Mouse (Mus musculus): ENCODE data around the gene Sh2d6. TPM values are rescaled to one million over a fixed set of nuclear protein-coding genes. Genes with fewer than 3 reads are reported as not detected.
A peak's percentile ranks its signal among the peaks of the same experiment; 100 is the strongest.

Sh2d6 gene
- polyA plus RNA-seq, 1 experiment from 2014 or later: not detected

DNA sequence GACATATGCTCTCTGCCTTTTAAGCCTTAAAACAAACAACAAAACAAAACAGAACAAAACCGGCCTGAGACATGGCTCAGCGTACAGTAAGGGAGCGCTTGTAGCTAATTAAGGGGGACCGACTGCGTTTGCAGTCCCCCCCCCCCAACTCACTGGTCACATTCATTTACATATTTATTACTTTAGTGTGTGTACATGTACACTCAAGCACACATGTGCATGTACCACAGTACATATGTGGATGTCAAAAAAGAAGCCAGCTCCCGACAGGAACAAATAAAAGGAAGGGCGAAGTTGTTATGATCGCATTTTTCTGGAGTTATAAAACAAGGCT is 31.5 kb upstream of the Sh2d6 start:
- peak overlapping the region; percentile 54 for H3K9ac ChIP-seq (ENCODE audit: low read depth, low read length)
- H3K27ac ChIP-seq (replicated peaks; ENCODE audit: low read depth, low read length): peak overlapping the region; percentile 86
- peak overlapping the region; percentile 66 for H3K4me2 ChIP-seq (ENCODE audit: low read depth, low read length)
- ATAC-seq (ENCODE audit: low read depth) (no peak), DNase-seq (ENCODE audit: low spot score) (no peak)
- no peaks in the 10 kb centered on the region for H3K36me3 ChIP-seq (ENCODE audit: control insufficient read depth, insufficient read depth, low read length)
- 14% methylated on average over 8 of the region's 8 CpGs for WGBS
- H3K4me3 ChIP-seq (ENCODE audit: low read depth, low read length): peak overlapping the region; percentile 40
- no peaks in the 10 kb centered on the region for H3K9me3 ChIP-seq (ENCODE audit: control insufficient read depth, low read length)
- H3K27me3 ChIP-seq (replicated peaks; ENCODE audit: control insufficient read depth, insufficient read depth, low read length): no peaks in the 10 kb centered on the region
- peaks cover 29% of the 10 kb centered on the region for H3K4me1 ChIP-seq (ENCODE audit: control insufficient read depth, insufficient read depth, low read length)

GRCm38 (mm10) chr6:72552171-72553078 is 30.9 kb upstream of the Sh2d6 start:
- 7% methylated on average over 24 of the region's 27 CpGs for WGBS

DNA sequence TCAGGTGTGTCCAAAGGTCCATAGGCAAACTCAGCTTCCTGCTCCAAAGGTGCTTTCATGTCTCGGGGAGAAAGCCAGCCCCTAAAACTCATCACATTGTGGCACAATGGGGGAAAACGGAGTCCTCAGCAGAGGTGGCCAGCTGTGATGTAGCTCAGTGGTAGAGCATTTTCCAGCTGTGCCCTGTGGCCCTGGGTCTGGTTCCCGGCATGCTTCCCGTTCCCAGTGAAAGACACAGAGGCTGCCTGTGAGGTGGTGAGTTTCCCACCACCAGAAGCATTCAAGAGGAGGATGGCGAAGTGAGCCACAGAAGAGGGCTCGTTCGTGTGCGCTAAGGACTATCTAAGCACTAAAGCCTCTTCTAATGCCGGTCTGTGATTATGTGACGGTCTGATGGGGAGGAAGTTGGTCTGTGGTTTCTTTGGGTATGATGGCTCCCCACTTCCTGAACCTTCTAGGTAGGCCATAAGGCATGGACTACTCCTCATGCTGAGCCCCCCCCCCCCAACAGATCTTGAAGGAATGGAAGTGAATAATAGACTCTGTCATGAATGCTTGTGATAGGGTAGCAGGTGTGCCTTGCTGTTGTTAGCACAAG is 29.1 kb upstream of the Sh2d6 start:
- WGBS: 75% methylated on average over 10 of the region's 10 CpGs
- no peak overlapping the region for H3K9ac ChIP-seq (ENCODE audit: low read depth, low read length)
- no peaks in the 10 kb centered on the region for H3K36me3 ChIP-seq (ENCODE audit: control insufficient read depth, insufficient read depth, low read length)
- no peak for DNase-seq (ENCODE audit: low spot score)
- no peaks in the 10 kb centered on the region for H3K27me3 ChIP-seq (replicated peaks; ENCODE audit: control insufficient read depth, insufficient read depth, low read length)
- no peak overlapping the region for H3K27ac ChIP-seq (replicated peaks; ENCODE audit: low read depth, low read length)
- H3K4me2 ChIP-seq (ENCODE audit: low read depth, low read length): no peak overlapping the region
- no peak for ATAC-seq (ENCODE audit: low read depth)
- peaks cover 29% of the 10 kb centered on the region for H3K4me1 ChIP-seq (ENCODE audit: control insufficient read depth, insufficient read depth, low read length)
- H3K4me3 ChIP-seq (ENCODE audit: low read depth, low read length): no peak overlapping the region
- no peaks in the 10 kb centered on the region for H3K9me3 ChIP-seq (ENCODE audit: control insufficient read depth, low read length)

More at GRCm38 (mm10) chr6:72552171-72553078, 30.9 kb upstream of the Sh2d6 start:
- peak; percentile 92 for ATAC-seq (ENCODE audit: low read depth)
- Histone ChIP-seq H3K36me3 (ENCODE audit: control insufficient read depth, insufficient read depth, low read length) (no peaks in the 10 kb centered on the region), H3K9ac (ENCODE audit: low read depth, low read length) (peak overlapping the region; percentile 54), H3K4me2 (ENCODE audit: low read depth, low read length) (peak overlapping the region; percentile 66), H3K4me3 (ENCODE audit: low read depth, low read length) (peak overlapping the region; percentile 40), H3K4me1 (ENCODE audit: control insufficient read depth, insufficient read depth, low read length) (peaks cover 29% of the 10 kb centered on the region), H3K27me3 (replicated peaks; ENCODE audit: control insufficient read depth, insufficient read depth, low read length) (no peaks in the 10 kb centered on the region), H3K9me3 (ENCODE audit: control insufficient read depth, low read length) (no peaks in the 10 kb centered on the region), H3K27ac (replicated peaks; ENCODE audit: low read depth, low read length) (peak overlapping the region; percentile 86)
- DNase-seq (ENCODE audit: low spot score): peak; percentile 95

GRCm38 (mm10) chr6:72550025-72550424 is 28.5 kb upstream of the Sh2d6 start:
- peaks cover 29% of the 10 kb centered on the region for H3K4me1 ChIP-seq (ENCODE audit: control insufficient read depth, insufficient read depth, low read length)
- no peaks in the 10 kb centered on the region for H3K9me3 ChIP-seq (ENCODE audit: control insufficient read depth, low read length)
- no peak overlapping the region for H3K4me3 ChIP-seq (ENCODE audit: low read depth, low read length)
- H3K36me3 ChIP-seq (ENCODE audit: control insufficient read depth, insufficient read depth, low read length): no peaks in the 10 kb centered on the region
- H3K9ac ChIP-seq (ENCODE audit: low read depth, low read length): no peak overlapping the region
- 41% methylated on average over 6 of the region's 6 CpGs for WGBS
- no peak overlapping the region for H3K27ac ChIP-seq (replicated peaks; ENCODE audit: low read depth, low read length)
- ATAC-seq (ENCODE audit: low read depth): no peak
- H3K27me3 ChIP-seq (replicated peaks; ENCODE audit: control insufficient read depth, insufficient read depth, low read length): no peaks in the 10 kb centered on the region
- DNase-seq (ENCODE audit: low spot score): no peak
- H3K4me2 ChIP-seq (ENCODE audit: low read depth, low read length): 0 out of 2 replicates have a peak overlapping the region, but pooled peaks have one; percentile 16

DNA sequence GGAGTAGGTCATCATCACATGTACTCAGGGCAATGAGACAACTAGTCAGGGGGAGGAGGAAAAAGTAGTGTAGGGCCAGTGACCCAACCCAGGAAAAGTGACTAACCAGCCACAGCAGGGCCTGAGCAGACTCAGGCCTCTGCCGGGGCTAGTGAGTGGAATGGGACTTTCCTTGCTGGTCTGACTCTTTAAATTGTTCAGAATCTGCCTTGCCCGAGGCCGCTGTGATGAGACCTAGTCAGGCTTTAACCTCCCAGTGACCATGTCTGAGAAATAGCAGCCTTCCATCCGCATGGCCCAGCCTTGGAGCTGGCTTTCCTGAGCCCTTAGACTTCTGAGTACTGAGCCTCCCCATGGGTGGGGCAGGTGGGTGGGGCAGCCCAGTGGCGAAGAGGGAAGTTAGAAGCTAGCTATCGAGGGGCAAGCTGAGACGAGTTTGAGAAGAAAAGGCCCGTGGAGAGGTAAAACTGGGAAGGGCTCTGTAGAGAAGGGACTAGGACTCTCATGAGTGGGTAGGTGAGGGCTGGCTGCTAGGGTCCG is 27.6 kb upstream of the Sh2d6 start:
- Histone ChIP-seq H3K27me3 (replicated peaks; ENCODE audit: control insufficient read depth, insufficient read depth, low read length) (no peaks in the 10 kb centered on the region), H3K9ac (ENCODE audit: low read depth, low read length) (no peak overlapping the region; the same call in 1 of the 2 replicates), H3K4me3 (ENCODE audit: low read depth, low read length) (no peak overlapping the region), H3K9me3 (ENCODE audit: control insufficient read depth, low read length) (no peaks in the 10 kb centered on the region), H3K27ac (replicated peaks; ENCODE audit: low read depth, low read length) (peak overlapping the region; percentile 4; the same call in 1 of the 2 replicates), H3K4me2 (ENCODE audit: low read depth, low read length) (peak overlapping the region; percentile 16; the same call in 1 of the 2 replicates), H3K36me3 (ENCODE audit: control insufficient read depth, insufficient read depth, low read length) (no peaks in the 10 kb centered on the region), H3K4me1 (ENCODE audit: control insufficient read depth, insufficient read depth, low read length) (peaks cover 29% of the 10 kb centered on the region)
- WGBS: 50% methylated on average over 9 of the region's 9 CpGs
- DNase-seq (ENCODE audit: low spot score): peak; percentile 54
- peak; percentile 12; the same call in 1 of the 2 replicates for ATAC-seq (ENCODE audit: low read depth)

DNA sequence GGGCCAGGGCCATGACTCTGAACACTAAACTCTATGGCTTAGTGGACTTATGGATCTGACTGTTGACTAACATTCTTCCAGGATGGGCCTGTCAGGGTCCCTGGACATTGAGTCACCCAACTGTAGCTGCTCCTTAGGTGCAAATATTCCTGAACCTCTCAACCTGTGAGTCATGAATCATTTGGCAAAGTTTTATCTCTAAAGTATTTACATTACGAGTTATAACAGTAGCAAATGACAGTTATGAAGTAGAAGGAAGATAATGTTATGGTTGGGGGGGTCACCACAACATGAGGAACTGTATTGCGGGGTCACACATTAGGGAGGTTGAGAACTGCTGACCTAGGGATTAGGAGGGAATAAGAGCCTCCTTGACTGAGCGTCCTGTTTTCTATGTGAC is 26.4 kb upstream of the Sh2d6 start:
- WGBS: 96% methylated on average over 3 of the region's 3 CpGs
- ATAC-seq (ENCODE audit: low read depth) (no peak), DNase-seq (ENCODE audit: low spot score) (no peak)
- H3K9me3 ChIP-seq (ENCODE audit: control insufficient read depth, low read length): no peaks in the 10 kb centered on the region
- H3K36me3 ChIP-seq (ENCODE audit: control insufficient read depth, insufficient read depth, low read length): no peaks in the 10 kb centered on the region
- no peak overlapping the region for H3K9ac ChIP-seq (ENCODE audit: low read depth, low read length)
- no peak overlapping the region for H3K4me2 ChIP-seq (ENCODE audit: low read depth, low read length)
- H3K27me3 ChIP-seq (replicated peaks; ENCODE audit: control insufficient read depth, insufficient read depth, low read length): no peaks in the 10 kb centered on the region
- no peak overlapping the region for H3K4me3 ChIP-seq (ENCODE audit: low read depth, low read length)
- no peak overlapping the region for H3K27ac ChIP-seq (replicated peaks; ENCODE audit: low read depth, low read length)
- peaks cover 21% of the 10 kb centered on the region; the same call in 1 of the 2 replicates for H3K4me1 ChIP-seq (ENCODE audit: control insufficient read depth, insufficient read depth, low read length)

- no peak for ATAC-seq (ENCODE audit: low read depth)
- DNase-seq (ENCODE audit: low spot score): no peak
- 88% methylated on average over 2 of the region's 2 CpGs for WGBS
These were observed 25.6 kb upstream of the Sh2d6 start for GRCm38 (mm10) chr6:72547121-72547520.

DNA sequence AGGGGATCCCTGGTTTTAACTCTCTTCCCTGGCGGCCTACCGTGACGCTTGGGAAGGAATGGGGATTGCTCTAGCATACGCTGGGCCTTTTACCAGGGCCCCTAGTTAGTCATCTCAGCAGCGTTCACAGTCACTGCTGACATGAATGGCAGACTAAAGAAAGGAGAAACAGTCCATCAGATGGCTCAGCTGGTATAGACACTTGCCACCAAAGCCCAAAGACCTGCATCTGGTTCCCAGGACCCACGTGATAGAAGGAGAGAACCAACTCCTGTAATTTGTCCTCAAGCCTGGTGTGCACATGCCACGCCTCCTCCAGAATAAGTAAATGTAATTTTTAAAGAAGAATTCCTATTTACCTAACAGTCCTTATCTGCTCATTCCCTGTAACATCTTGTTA is 23.9 kb upstream of the Sh2d6 start:
- Histone ChIP-seq H3K4me1 (ENCODE audit: control insufficient read depth, insufficient read depth, low read length) (peaks cover 4% of the 10 kb centered on the region; the same call in 1 of the 2 replicates), H3K4me3 (ENCODE audit: low read depth, low read length) (no peak overlapping the region), H3K9ac (ENCODE audit: low read depth, low read length) (no peak overlapping the region), H3K27ac (replicated peaks; ENCODE audit: low read depth, low read length) (no peak overlapping the region), H3K4me2 (ENCODE audit: low read depth, low read length) (no peak overlapping the region), H3K36me3 (ENCODE audit: control insufficient read depth, insufficient read depth, low read length) (no peaks in the 10 kb centered on the region), H3K9me3 (ENCODE audit: control insufficient read depth, low read length) (no peaks in the 10 kb centered on the region), H3K27me3 (replicated peaks; ENCODE audit: control insufficient read depth, insufficient read depth, low read length) (no peaks in the 10 kb centered on the region)
- ATAC-seq (ENCODE audit: low read depth) (no peak), DNase-seq (ENCODE audit: low spot score) (no peak)
- 49% methylated on average over 7 of the region's 7 CpGs for WGBS

More at GRCm38 (mm10) chr6:72547121-72547520, 25.6 kb upstream of the Sh2d6 start:
- Histone ChIP-seq H3K36me3 (ENCODE audit: control insufficient read depth, insufficient read depth, low read length) (no peaks in the 10 kb centered on the region), H3K4me2 (ENCODE audit: low read depth, low read length) (no peak overlapping the region), H3K9me3 (ENCODE audit: control insufficient read depth, low read length) (no peaks in the 10 kb centered on the region), H3K4me3 (ENCODE audit: low read depth, low read length) (no peak overlapping the region), H3K27ac (replicated peaks; ENCODE audit: low read depth, low read length) (no peak overlapping the region), H3K9ac (ENCODE audit: low read depth, low read length) (no peak overlapping the region), H3K4me1 (ENCODE audit: control insufficient read depth, insufficient read depth, low read length) (peaks cover 13% of the 10 kb centered on the region; the same call in 1 of the 2 replicates), H3K27me3 (replicated peaks; ENCODE audit: control insufficient read depth, insufficient read depth, low read length) (no peaks in the 10 kb centered on the region)
